Comparison of ENCODE assay signal across 32 mouse cellular contexts in genomic region chr7:96855867-96856406, GRCm38 (mm10).
DNase-seq lines count a peak whose midpoint lies in the region; ATAC-seq and TF ChIP-seq lines count a peak whose summit lies in the region.
"Had no signal": no experiment of that assay in that cellular context is flagged by ENCODE, and none has a peak within 500 bp of the region (broad histone marks: within the 10 kb centered on the region; RNA-seq: fewer than 3 reads in every experiment).

No protein-coding gene starts in this region.

- no peaks in the 10 kb centered on the region for H3K9me3 ChIP-seq in liver, embryonic 13.5 days (replicated peaks)
- H3K9me3 ChIP-seq in liver, embryonic 11.5 days (ENCODE audit: control insufficient read depth, low read length): no peaks in the 10 kb centered on the region
- no peaks in the 10 kb centered on the region for H3K9me3 ChIP-seq in CH12.LX (replicated peaks; ENCODE audit: low read length)
- H3K9me3 ChIP-seq: embryonic facial prominence, embryonic 12.5 days; heart, embryonic 13.5 days; hindbrain, embryonic 10.5 days; hindbrain, embryonic 15.5 days; kidney, embryonic 15.5 days; limb, embryonic 13.5 days had no signal

- no peak overlapping the region for H3K9ac ChIP-seq in liver, embryonic 13.5 days
- no peak overlapping the region for H3K9ac ChIP-seq in liver, embryonic 11.5 days (ENCODE audit: low read depth, low read length)
- no peak overlapping the region; the same call in 1 of the 2 replicates for H3K9ac ChIP-seq in CH12.LX (ENCODE audit: insufficient read depth, low read depth)
- H3K9ac ChIP-seq: embryonic facial prominence, embryonic 12.5 days; heart, embryonic 13.5 days; hindbrain, embryonic 15.5 days; kidney, embryonic 15.5 days; limb, embryonic 13.5 days had no signal

- H3K4me2 ChIP-seq in liver, embryonic 13.5 days: no peak overlapping the region
- H3K4me2 ChIP-seq in liver, embryonic 11.5 days: no peak overlapping the region
- peak overlapping the region; percentile 37; the same call in 1 of the 2 replicates for H3K4me2 ChIP-seq in CH12.LX (ENCODE audit: insufficient read depth, low read depth, poor library complexity, severe bottlenecking)
- H3K4me2 ChIP-seq: embryonic facial prominence, embryonic 12.5 days; heart, embryonic 13.5 days; hindbrain, embryonic 15.5 days; kidney, embryonic 15.5 days; limb, embryonic 13.5 days had no signal

- H3K27me3 ChIP-seq in liver, embryonic 13.5 days: no peaks in the 10 kb centered on the region
- no peaks in the 10 kb centered on the region for H3K27me3 ChIP-seq in liver, embryonic 11.5 days (replicated peaks; ENCODE audit: control insufficient read depth, insufficient read depth, low read length)
- H3K27me3 ChIP-seq in CH12.LX (replicated peaks): no peaks in the 10 kb centered on the region
- H3K27me3 ChIP-seq: embryonic facial prominence, embryonic 12.5 days; hindbrain, embryonic 15.5 days; kidney, embryonic 15.5 days; limb, embryonic 13.5 days had no signal

- DNase-seq in liver, embryonic 13.5 days: no peak
- DNase-seq in liver, embryonic 11.5 days (ENCODE audit: low spot score): no peak
- peak; percentile 31 for DNase-seq in CH12.LX (ENCODE audit: extremely low read depth)
- no peak for DNase-seq in urinary bladder, postnatal 25 days (ENCODE audit: low spot score)
- no peak for DNase-seq in adrenal gland, postnatal 4 days (ENCODE audit: low spot score in 2 of 2)
- no peak for DNase-seq in spleen, postnatal 36 days (ENCODE audit: low spot score in 2 of 2)
- DNase-seq: adrenal gland, postnatal 36 days; cerebellum, adult 9-10 months; cerebellum, postnatal 36 days; embryo, embryonic 11 days; gastrocnemius, postnatal 25 days; heart, adult 18-20 months; heart, postnatal 10 days; kidney, adult 11 months; kidney, postnatal 36 days; lung, postnatal 10 days; midbrain, embryonic 14.5 days; right cerebral cortex, adult 18-20 months; right cerebral cortex, postnatal 4 days; thymus, postnatal 4 days had no signal

- 0 out of 2 replicates have a peak, but pooled peaks have one; percentile 15 for ATAC-seq in liver, embryonic 13.5 days (ENCODE audit: low read depth)
- no peak for ATAC-seq in liver, embryonic 11.5 days (replicated peaks; ENCODE audit: low FRiP score)
- peak; percentile 60 to 65 for ATAC-seq in hematopoietic stem cell, adult 5-6 weeks (replicated peaks in 1 of 2; ENCODE audit: insufficient read depth in 1 of 2, low FRiP score in 2 of 2, low TSS enrichment in 1 of 2, low read depth in 1 of 2, poor library complexity in 2 of 2, severe bottlenecking in 2 of 2)
- ATAC-seq in megakaryocyte-erythroid progenitor cell, adult 5-6 weeks (replicated peaks; ENCODE audit: low FRiP score, low TSS enrichment, poor library complexity, severe bottlenecking): peak; percentile 59
- ATAC-seq: forebrain, embryonic 14.5 days; inflammation-experienced regulatory T-cells, adult 6 months had no signal

- dilution Hi-C loops in CH12.LX (cut with MboI; ENCODE audit: extremely low pct_ligation_motif_present, extremely low pct_unique_long_range_greater_than_20kb, low sequenced_read_pairs): no loop called here

- no peaks in the 10 kb centered on the region for H3K4me1 ChIP-seq in liver, embryonic 13.5 days (replicated peaks)
- no peaks in the 10 kb centered on the region for H3K4me1 ChIP-seq in liver, embryonic 11.5 days (replicated peaks; ENCODE audit: control insufficient read depth, insufficient read depth, low read length)
- peaks cover 3 to 31% of the 10 kb centered on the region in 2 experiments for H3K4me1 ChIP-seq in CH12.LX (ENCODE audit: control insufficient read depth in 1 of 2, insufficient read depth in 2 of 2)
- H3K4me1 ChIP-seq: hindbrain, embryonic 10.5 days; kidney, embryonic 15.5 days had no signal

- no peak overlapping the region for H3K4me3 ChIP-seq in liver, embryonic 13.5 days (replicated peaks)
- H3K4me3 ChIP-seq in liver, embryonic 11.5 days (ENCODE audit: low read depth, low read length): no peak overlapping the region
- no peak overlapping the region for H3K4me3 ChIP-seq in CH12.LX (replicated peaks in 1 of 3; ENCODE audit: low read depth in 2 of 3, low read length in 2 of 3, poor library complexity in 1 of 3)
- H3K4me3 ChIP-seq: embryonic facial prominence, embryonic 12.5 days; heart, embryonic 13.5 days; hindbrain, embryonic 10.5 days; hindbrain, embryonic 15.5 days; kidney, embryonic 15.5 days; layer of hippocampus, adult 2 months; left cerebral cortex, adult 2 months; limb, embryonic 13.5 days had no signal

- no peak for TF ChIP-seq CTCF in CH12.LX (conservative IDR thresholded peaks at IDR 0.05 in 1 of 2, IDR thresholded peaks at IDR 0.05 in 1 of 2; ENCODE audit: low read depth in 2 of 2, low read length in 2 of 2)

- in situ Hi-C loops in CH12.LX (cut with MboI; ENCODE audit: low pct_ligation_motif_present, low pct_unique_long_range_greater_than_20kb, low sequenced_read_pairs): no loop called here

- TF ChIP-seq RAD21 in CH12.LX (IDR thresholded peaks at IDR 0.05; ENCODE audit: low read depth, low read length): no peak

- no peaks in the 10 kb centered on the region for H3K79me2 ChIP-seq in CH12.LX (replicated peaks; ENCODE audit: control insufficient read depth, extremely low read depth, insufficient read depth, poor library complexity, severe bottlenecking)

- H3K36me3 ChIP-seq in liver, embryonic 13.5 days: no peaks in the 10 kb centered on the region
- H3K36me3 ChIP-seq in liver, embryonic 11.5 days (ENCODE audit: control insufficient read depth, insufficient read depth, low read length): no peaks in the 10 kb centered on the region
- H3K36me3 ChIP-seq in CH12.LX (replicated peaks in 1 of 2; ENCODE audit: control insufficient read depth in 1 of 2, insufficient read depth in 1 of 2, low read length in 1 of 2): no peaks in the 10 kb centered on the region
- H3K36me3 ChIP-seq: heart, embryonic 13.5 days; hindbrain, embryonic 15.5 days had no signal

- TF ChIP-seq EP300 in CH12.LX (IDR thresholded peaks at IDR 0.05; ENCODE audit: low read length): peak; percentile 24

- no peak for TF ChIP-seq POLR2A in CH12.LX (IDR thresholded peaks at IDR 0.05; ENCODE audit: low read depth, low read length)

- WGBS in liver, embryonic 13.5 days (ENCODE audit: insufficient replicate concordance): 57% methylated on average over 5 of the region's 5 CpGs
- WGBS in liver, embryonic 11.5 days: 76% methylated on average over 5 of the region's 5 CpGs

- no peak overlapping the region for H3K27ac ChIP-seq in liver, embryonic 13.5 days
- H3K27ac ChIP-seq in liver, embryonic 11.5 days (ENCODE audit: low read depth, low read length): no peak overlapping the region
- no peak overlapping the region for H3K27ac ChIP-seq in CH12.LX (ENCODE audit: insufficient read depth, low read depth)
- H3K27ac ChIP-seq: embryonic facial prominence, embryonic 12.5 days; heart, embryonic 13.5 days; hindbrain, embryonic 10.5 days; hindbrain, embryonic 15.5 days; kidney, embryonic 15.5 days; layer of hippocampus, adult 2 months; left cerebral cortex, adult 2 months; limb, embryonic 13.5 days had no signal

TF ChIP-seq in CH12.LX, 34 proteins besides CTCF, POLR2A, EP300 and RAD21:
- TF ChIP-seq IRF4 (IDR thresholded peaks at IDR 0.05; ENCODE audit: low read depth, low read length): 0 out of 2 replicates have a peak, but pooled peaks have one; percentile 28
- TF ChIP-seq JUND (conservative IDR thresholded peaks at IDR 0.05; ENCODE audit: low read depth, low read length): no peak
